Mouse (Mus musculus) neural tube, embryonic 11.5 days (tissue): ENCODE measurements around the gene Ppargc1a. TPM values are rescaled to one million over a fixed set of nuclear protein-coding genes. Genes with fewer than 3 reads are reported as not detected.

ENCODE experiments used
- ATAC-seq: fragments of 200-750 bp; cut with Nextera tagmentation; 2 replicates; pipeline ENCODE4 v1.8.0; 2017; ENCODE audit warnings: moderate number of reproducible peaks, mild to moderate bottlenecking, moderate TSS enrichment, moderate library complexity; ENCODE audit not compliant: insufficient read depth, low FRiP score, low TSS enrichment
- DNase-seq: peaks from one replicate; pipeline ENCODE4 v3.0.0-alpha.2; 2015; ENCODE audit warnings: low spot score
- H3K27ac ChIP-seq: fragments of 300-500 bp; sonication (generic); 2 replicates; pipeline ENCODE4 v1.5.1; 2014; ENCODE audit warnings: low read depth, mild to moderate bottlenecking, low read length
- H3K27me3 ChIP-seq: fragments of 300-500 bp; sonication (generic); 2 replicates; pipeline ENCODE4 v1.6.1; 2014; ENCODE audit warnings: mild to moderate bottlenecking, low read length, mixed read lengths; ENCODE audit not compliant: control insufficient read depth, insufficient read depth
- H3K36me3 ChIP-seq: fragments of 300-500 bp; sonication (generic); 2 replicates; pipeline ENCODE4 v1.6.1; 2014; ENCODE audit warnings: mild to moderate bottlenecking, low read length, moderate library complexity, mixed read lengths; ENCODE audit not compliant: control insufficient read depth, insufficient read depth
- H3K4me1 ChIP-seq: fragments of 300-500 bp; sonication (generic); 2 replicates; pipeline ENCODE4 v1.6.1; 2014; ENCODE audit warnings: low read length, mixed read lengths; ENCODE audit not compliant: control insufficient read depth, insufficient read depth
- H3K4me2 ChIP-seq: fragments of 300-500 bp; sonication (generic); 2 replicates; pipeline ENCODE4 v1.6.1; 2014; ENCODE audit warnings: low read depth, mild to moderate bottlenecking, moderate library complexity
- H3K4me3 ChIP-seq: fragments of 300-500 bp; sonication (generic); 2 replicates; pipeline ENCODE4 v1.5.1; 2014; ENCODE audit warnings: low read depth, low read length
- H3K9ac ChIP-seq: fragments of 300-500 bp; sonication (generic); 2 replicates; pipeline ENCODE4 v1.6.1; 2014; ENCODE audit warnings: mild to moderate bottlenecking, low read length
- H3K9me3 ChIP-seq: fragments of 300-500 bp; sonication (generic); 2 replicates; pipeline ENCODE4 v1.6.1; 2016; ENCODE audit warnings: low read length; ENCODE audit not compliant: control insufficient read depth
- WGBS: fragments of 180-500 bp; shearing (Covaris S2); extraction: QIAGEN DNeasy Blood & Tissue Kit; methylation state at CpG from one replicate; pipeline ENCODE4 v1.1.7; 2014; 5-methylcytosine and 5-hydroxymethylcytosine counted together
- polyA plus RNA-seq: library from polyadenylated mRNA; unstranded; fragments of >200 nt; fragmentation: Nextera tagmentation; extraction: Ambion mirVana; gene quantifications from 2 replicates; pipeline ENCODE4 v1.2.1, GENCODE M21; 2014

Gene Ppargc1a
- polyA plus RNA-seq, 1 experiment from 2014 or later = 3.1 TPM

GRCm38 (mm10) chr5:51565038-51565437, 2.5 kb downstream of the Ppargc1a start:
- no peak for DNase-seq
- Histone ChIP-seq H3K4me3 (no peak overlapping the region), H3K9me3 (no peaks in the 10 kb centered on the region), H3K27ac (no peak overlapping the region), H3K4me1 (no peaks in the 10 kb centered on the region; the same call in 1 of the 2 replicates), H3K9ac (no peak overlapping the region), H3K36me3 (no peaks in the 10 kb centered on the region), H3K4me2 (no peak overlapping the region), H3K27me3 (no peaks in the 10 kb centered on the region)
- ATAC-seq = no peak

- Histone ChIP-seq H3K4me3 (no peak overlapping the region), H3K9ac (no peak overlapping the region), H3K27me3 (no peaks in the 10 kb centered on the region), H3K9me3 (no peaks in the 10 kb centered on the region), H3K4me1 (no peaks in the 10 kb centered on the region; the same call in 1 of the 2 replicates), H3K36me3 (no peaks in the 10 kb centered on the region), H3K27ac (no peak overlapping the region), H3K4me2 (no peak overlapping the region)
- DNase-seq (no peak), ATAC-seq (no peak)
- 84% methylated on average over 3 of the region's 3 CpGs for WGBS
Observed at GRCm38 (mm10) chr5:51563574-51563973, 4.0 kb downstream of the Ppargc1a start.

- H3K4me3 ChIP-seq = no peak overlapping the region
- H3K9me3 ChIP-seq = no peaks in the 10 kb centered on the region
- H3K4me2 ChIP-seq = no peak overlapping the region
- 74% methylated on average over 4 of the region's 4 CpGs for WGBS
- no peak for DNase-seq
- no peak for ATAC-seq
- H3K4me1 ChIP-seq = peaks cover 6% of the 10 kb centered on the region
- H3K27me3 ChIP-seq = no peaks in the 10 kb centered on the region
- no peak overlapping the region for H3K27ac ChIP-seq
- H3K9ac ChIP-seq = no peak overlapping the region
- no peaks in the 10 kb centered on the region for H3K36me3 ChIP-seq
Observed at GRCm38 (mm10) chr5:51557607-51558278, 9.8 kb downstream of the Ppargc1a start.

- Histone ChIP-seq H3K9ac (no peak overlapping the region), H3K4me3 (peak overlapping the region; percentile 43), H3K36me3 (no peaks in the 10 kb centered on the region), H3K27ac (no peak overlapping the region), H3K9me3 (no peaks in the 10 kb centered on the region), H3K4me1 (peaks cover 6% of the 10 kb centered on the region), H3K27me3 (no peaks in the 10 kb centered on the region), H3K4me2 (peak overlapping the region; percentile 62)
- 7% methylated on average over 5 of the region's 5 CpGs for WGBS
- peak; percentile 23 for DNase-seq
- ATAC-seq = peak; percentile 70
Observed at GRCm38 (mm10) chr5:51553671-51554070, 13.9 kb downstream of the Ppargc1a start.

GRCm38 (mm10) chr5:51553251-51553650, 14.3 kb downstream of the Ppargc1a start:
- Histone ChIP-seq H3K27ac (no peak overlapping the region), H3K4me2 (peak overlapping the region; percentile 62), H3K27me3 (no peaks in the 10 kb centered on the region), H3K9ac (peak overlapping the region; percentile 62), H3K4me1 (peaks cover 6% of the 10 kb centered on the region), H3K9me3 (no peaks in the 10 kb centered on the region), H3K36me3 (no peaks in the 10 kb centered on the region), H3K4me3 (peak overlapping the region; percentile 43)
- ATAC-seq (peak; percentile 7; the same call in 1 of the 2 replicates), DNase-seq (no peak)
- WGBS = 16% methylated on average over 5 of the region's 5 CpGs

- Histone ChIP-seq H3K4me1 (peaks cover 6% of the 10 kb centered on the region), H3K27me3 (no peaks in the 10 kb centered on the region), H3K36me3 (no peaks in the 10 kb centered on the region), H3K27ac (peak overlapping the region; percentile 70), H3K4me2 (peak overlapping the region; percentile 62), H3K4me3 (peak overlapping the region; percentile 43), H3K9me3 (no peaks in the 10 kb centered on the region), H3K9ac (peak overlapping the region; percentile 62)
- peak; percentile 68 for DNase-seq
- peak; percentile 82 for ATAC-seq
- WGBS = under 1% methylated on average over 24 of the region's 24 CpGs
Observed at GRCm38 (mm10) chr5:51552483-51553091, 14.9 kb downstream of the Ppargc1a start.

GRCm38 (mm10) chr5:51551852-51552482, 15.6 kb downstream of the Ppargc1a start:
- Histone ChIP-seq H3K4me1 (peaks cover 6% of the 10 kb centered on the region), H3K9ac (peak overlapping the region; percentile 62), H3K27ac (0 out of 2 replicates have a peak overlapping the region, but pooled peaks have one; percentile 70), H3K27me3 (no peaks in the 10 kb centered on the region), H3K9me3 (no peaks in the 10 kb centered on the region), H3K36me3 (no peaks in the 10 kb centered on the region), H3K4me2 (peak overlapping the region; percentile 62), H3K4me3 (peak overlapping the region; percentile 43)
- 30% methylated on average over 12 of the region's 12 CpGs for whole genome bisulfite sequencing
- peak; percentile 33; the same call in 1 of the 2 replicates for ATAC-seq
- peak; percentile 14 for DNase-seq

GRCm38 (mm10) chr5:51547442-51548035, 20.0 kb downstream of the Ppargc1a start:
- DNase-seq = no peak
- Histone ChIP-seq H3K4me1 (peaks cover 3% of the 10 kb centered on the region; the same call in 1 of the 2 replicates), H3K9ac (no peak overlapping the region), H3K27me3 (no peaks in the 10 kb centered on the region), H3K27ac (no peak overlapping the region), H3K9me3 (no peaks in the 10 kb centered on the region), H3K4me2 (no peak overlapping the region), H3K4me3 (no peak overlapping the region), H3K36me3 (no peaks in the 10 kb centered on the region)
- WGBS = 73% methylated on average over 6 of the region's 6 CpGs
- no peak for ATAC-seq
